In genomic region chr2:30185276-30185675, GRCm38 (mm10) we compare ENCODE assay signal across 19 mouse cellular contexts. TPM values are rescaled to one million over a fixed set of nuclear protein-coding genes. Genes with fewer than 3 reads are reported as not detected.
DNase-seq lines count a peak whose midpoint lies in the region; ATAC-seq lines count a peak whose summit lies in the region.
"Had no signal": no experiment of that assay in that cellular context is flagged by ENCODE, and none has a peak within 500 bp of the region (broad histone marks: within the 10 kb centered on the region; RNA-seq: fewer than 3 reads in every experiment).

No protein-coding gene starts in this region.

- WGBS in heart, embryonic 12.5 days: 67% methylated on average over 6 of the region's 6 CpGs
- WGBS in liver, embryonic 11.5 days: 55% methylated on average over 6 of the region's 6 CpGs

- peak; percentile 80 for ATAC-seq in heart, embryonic 12.5 days (ENCODE audit: insufficient number of reproducible peaks, low FRiP score)
- ATAC-seq in liver, embryonic 11.5 days (replicated peaks; ENCODE audit: low FRiP score): peak; percentile 98
- ATAC-seq in megakaryocyte-erythroid progenitor cell, adult 5-6 weeks (replicated peaks; ENCODE audit: low FRiP score, low TSS enrichment, poor library complexity, severe bottlenecking): peak; percentile 90
- ATAC-seq: activated CD4-positive, CD25-positive, alpha-beta regulatory T cell, adult 4 months; forebrain, embryonic 15.5 days; inflammation-experienced regulatory T-cells, adult 6 months; Patski had no signal

- H3K36me3 ChIP-seq in heart, embryonic 12.5 days: peaks cover 19% of the 10 kb centered on the region
- H3K36me3 ChIP-seq in liver, embryonic 11.5 days (ENCODE audit: control insufficient read depth, insufficient read depth, low read length): no peaks in the 10 kb centered on the region; the same call in 1 of the 2 replicates
- H3K36me3 ChIP-seq: forebrain, embryonic 15.5 days had no signal

- H3K27me3 ChIP-seq in heart, embryonic 12.5 days (replicated peaks): no peaks in the 10 kb centered on the region
- no peaks in the 10 kb centered on the region for H3K27me3 ChIP-seq in liver, embryonic 11.5 days (replicated peaks; ENCODE audit: control insufficient read depth, insufficient read depth, low read length)
- H3K27me3 ChIP-seq: forebrain, embryonic 15.5 days; neural tube, embryonic 13.5 days; Patski had no signal

- 0 out of 2 replicates have a peak, but pooled peaks cover 4% of the 10 kb centered on the region for H3K4me1 ChIP-seq in heart, embryonic 12.5 days (replicated peaks)
- peaks cover 16% of the 10 kb centered on the region for H3K4me1 ChIP-seq in liver, embryonic 11.5 days (replicated peaks; ENCODE audit: control insufficient read depth, insufficient read depth, low read length)
- H3K4me1 ChIP-seq: forebrain, embryonic 15.5 days; neural tube, embryonic 13.5 days had no signal

- no peak for DNase-seq in heart, postnatal 14 days
- peak; percentile 63 for DNase-seq in c-Kit-positive CD71-positive TER-119-negative erythroid progenitor cells, embryonic 14.5 days (ENCODE audit: low read depth)
- DNase-seq in liver, embryonic 11.5 days (ENCODE audit: low spot score): no peak
- DNase-seq in urinary bladder, adult 2 months (ENCODE audit: low spot score): no peak
- no peak for DNase-seq in cerebellum, postnatal 10 days
- DNase-seq: cerebellum, postnatal 25 days; gastrocnemius, postnatal 36 days; lung, postnatal 14 days; spleen, adult 18-20 months; thymus, postnatal 25 days had no signal

- no peak overlapping the region for H3K4me2 ChIP-seq in heart, embryonic 12.5 days
- H3K4me2 ChIP-seq in liver, embryonic 11.5 days: peak overlapping the region; percentile 2
- H3K4me2 ChIP-seq: forebrain, embryonic 15.5 days; midbrain, embryonic 11.5 days; neural tube, embryonic 13.5 days had no signal

- intact Hi-C loops in heart, postnatal 14 days (cut with DNase I): no loop called here

- no peak overlapping the region for H3K4me3 ChIP-seq in heart, embryonic 12.5 days
- no peak overlapping the region for H3K4me3 ChIP-seq in liver, embryonic 11.5 days (ENCODE audit: low read depth, low read length)
- H3K4me3 ChIP-seq: forebrain, embryonic 15.5 days; neural tube, embryonic 13.5 days had no signal

- H3K9ac ChIP-seq in heart, embryonic 12.5 days: no peak overlapping the region
- no peak overlapping the region for H3K9ac ChIP-seq in liver, embryonic 11.5 days (ENCODE audit: low read depth, low read length)
- H3K9ac ChIP-seq: forebrain, embryonic 15.5 days; neural tube, embryonic 13.5 days had no signal

- H3K27ac ChIP-seq in heart, embryonic 12.5 days (ENCODE audit: poor library complexity, severe bottlenecking): no peak overlapping the region
- peak overlapping the region; percentile 79 for H3K27ac ChIP-seq in liver, embryonic 11.5 days (ENCODE audit: low read depth, low read length)
- H3K27ac ChIP-seq: forebrain, embryonic 15.5 days; kidney, postnatal 0 days; neural tube, embryonic 13.5 days had no signal

- H3K9me3 ChIP-seq in heart, embryonic 12.5 days (replicated peaks): peaks cover 14% of the 10 kb centered on the region
- H3K9me3 ChIP-seq in liver, embryonic 11.5 days (ENCODE audit: control insufficient read depth, low read length): no peaks in the 10 kb centered on the region; the same call in 1 of the 2 replicates
- H3K9me3 ChIP-seq: forebrain, embryonic 15.5 days; neural tube, embryonic 13.5 days had no signal

RNA-seq across cellular contexts. Expression of gene Spout1, which starts 7.0 kb away (rescaled TPM):
- 34.8 and 35.5 TPM in 2 replicates for polyA plus RNA-seq in heart, embryonic 12.5 days (2016; fragmentation: Nextera tagmentation; extraction: Ambion mirVana)
- 1 to 10 TPM; 5.9 to 6.3 TPM for total RNA-seq in heart, postnatal 14 days (2021)
- 85.0 and 87.2 TPM in 2 replicates for polyA plus RNA-seq in liver, embryonic 11.5 days (2014; fragmentation: Nextera tagmentation; extraction: Ambion mirVana)
- 43.4 and 53.4 TPM in 2 replicates for total RNA-seq in megakaryocyte-erythroid progenitor cell, adult 5-6 weeks (2014; fragmentation: Nextera tagmentation)
- 34.2 and 39.7 TPM in 2 replicates for total RNA-seq in megakaryocyte-erythroid progenitor cell, adult 5-6 weeks (2017)
- 25.0 and 26.9 TPM in 2 replicates for polyA plus RNA-seq in urinary bladder, adult 2 months (2012; rRNA removed)

RNA-seq across cellular contexts. Expression of gene Endog, which starts 14.0 kb away (rescaled TPM):
- polyA plus RNA-seq in heart, embryonic 12.5 days (2016; fragmentation: Nextera tagmentation; extraction: Ambion mirVana): 37.0 and 39.7 TPM in 2 replicates
- 10 to 100 TPM; 74.1 to 78.0 TPM for total RNA-seq in heart, postnatal 14 days (2021)
- 27.1 and 29.1 TPM in 2 replicates for polyA plus RNA-seq in liver, embryonic 11.5 days (2014; fragmentation: Nextera tagmentation; extraction: Ambion mirVana)
- total RNA-seq in megakaryocyte-erythroid progenitor cell, adult 5-6 weeks (2014; fragmentation: Nextera tagmentation): 20.8 and 22.3 TPM in 2 replicates
- total RNA-seq in megakaryocyte-erythroid progenitor cell, adult 5-6 weeks (2017): 1.3 and 6.3 TPM in 2 replicates
- polyA plus RNA-seq in urinary bladder, adult 2 months (2012; rRNA removed): 26.0 and 26.4 TPM in 2 replicates

RNA-seq across cellular contexts. Expression of gene Kyat1, which starts 20.4 kb away (rescaled TPM):
- 14.0 and 14.9 TPM in 2 replicates for polyA plus RNA-seq in heart, embryonic 12.5 days (2016; fragmentation: Nextera tagmentation; extraction: Ambion mirVana)
- 10 to 100 TPM; 48.4 to 49.2 TPM for total RNA-seq in heart, postnatal 14 days (2021)
- polyA plus RNA-seq in liver, embryonic 11.5 days (2014; fragmentation: Nextera tagmentation; extraction: Ambion mirVana): 17.7 and 18.2 TPM in 2 replicates
- total RNA-seq in megakaryocyte-erythroid progenitor cell, adult 5-6 weeks (2014; fragmentation: Nextera tagmentation): 16.1 and 17.2 TPM in 2 replicates
- total RNA-seq in megakaryocyte-erythroid progenitor cell, adult 5-6 weeks (2017): 15.9 and 19.4 TPM in 2 replicates
- polyA plus RNA-seq in urinary bladder, adult 2 months (2012; rRNA removed): 75.5 and 103 TPM in 2 replicates

RNA-seq across cellular contexts. Expression of gene Tbc1d13, which starts 51.7 kb away (rescaled TPM):
- 5.4 and 5.8 TPM in 2 replicates for polyA plus RNA-seq in heart, embryonic 12.5 days (2016; fragmentation: Nextera tagmentation; extraction: Ambion mirVana)
- 10 to 100 TPM; 18.8 to 19.6 TPM for total RNA-seq in heart, postnatal 14 days (2021)
- polyA plus RNA-seq in liver, embryonic 11.5 days (2014; fragmentation: Nextera tagmentation; extraction: Ambion mirVana): 6.9 and 9.2 TPM in 2 replicates
- 39.9 and 48.0 TPM in 2 replicates for total RNA-seq in megakaryocyte-erythroid progenitor cell, adult 5-6 weeks (2014; fragmentation: Nextera tagmentation)
- 22.5 and 36.4 TPM in 2 replicates for total RNA-seq in megakaryocyte-erythroid progenitor cell, adult 5-6 weeks (2017)
- 29.2 and 29.5 TPM in 2 replicates for polyA plus RNA-seq in urinary bladder, adult 2 months (2012; rRNA removed)

RNA-seq across cellular contexts. Expression of gene Lrrc8a, which starts 52.2 kb away (rescaled TPM):
- polyA plus RNA-seq in heart, embryonic 12.5 days (2016; fragmentation: Nextera tagmentation; extraction: Ambion mirVana): 35.4 and 37.7 TPM in 2 replicates
- total RNA-seq in heart, postnatal 14 days (2021): 10 to 100 TPM; 90.1 to 90.5 TPM
- 21.4 and 21.7 TPM in 2 replicates for polyA plus RNA-seq in liver, embryonic 11.5 days (2014; fragmentation: Nextera tagmentation; extraction: Ambion mirVana)
- total RNA-seq in megakaryocyte-erythroid progenitor cell, adult 5-6 weeks (2014; fragmentation: Nextera tagmentation): 14.4 and 14.9 TPM in 2 replicates
- total RNA-seq in megakaryocyte-erythroid progenitor cell, adult 5-6 weeks (2017): 8.3 and 10.7 TPM in 2 replicates
- 24.3 and 30.2 TPM in 2 replicates for polyA plus RNA-seq in urinary bladder, adult 2 months (2012; rRNA removed)
